Mouse (Mus musculus) E14TG2a.4 (cell line): Measurements from ENCODE around the gene Chaf1b.
A peak's percentile ranks its signal among the peaks of the same experiment; 100 is the strongest.

Experiments used
- H3K27me3 ChIP-seq: 2 replicates; pipeline ENCODE4 v1.6.1; 2014; ENCODE audit warnings: low read length, control low read depth; ENCODE audit not compliant: insufficient read depth
- H3K36me3 ChIP-seq: 2 replicates; pipeline ENCODE4 v1.6.1; 2014; ENCODE audit warnings: low read length, control low read depth; ENCODE audit not compliant: insufficient read depth
- H3K4me1 ChIP-seq: replicated peaks from 2 replicates; pipeline ENCODE4 v1.6.1; 2014; ENCODE audit warnings: low read depth, low read length, control low read depth
- H3K4me3 ChIP-seq: replicated peaks from 2 replicates; pipeline ENCODE4 v1.5.1; 2014; ENCODE audit warnings: mild to moderate bottlenecking, low read length
- H3K9me3 ChIP-seq: 2 replicates; pipeline ENCODE4 v1.6.1; 2014; ENCODE audit warnings: low read length, control low read depth
- CTCF ChIP-seq: conservative IDR thresholded peaks from 2 replicates; pipeline ENCODE4 v1.5.1; 2014; ENCODE audit warnings: low read length
- NANOG ChIP-seq: IDR thresholded peaks from 2 replicates; pipeline ENCODE4 v1.6.1; 2014; ENCODE audit warnings: borderline replicate concordance, low read length, mixed read lengths
- POU5F1 ChIP-seq: IDR thresholded peaks from 2 replicates; pipeline ENCODE4 v1.6.1; 2014; ENCODE audit warnings: low read length, borderline replicate concordance

Chaf1b gene

GRCm38 (mm10) chr16:93884722-93885113 lies 1.0 kb downstream of the Chaf1b start:
- no peak for TF ChIP-seq CTCF
- TF ChIP-seq POU5F1, result no peak
- no peak for TF ChIP-seq NANOG

DNA sequence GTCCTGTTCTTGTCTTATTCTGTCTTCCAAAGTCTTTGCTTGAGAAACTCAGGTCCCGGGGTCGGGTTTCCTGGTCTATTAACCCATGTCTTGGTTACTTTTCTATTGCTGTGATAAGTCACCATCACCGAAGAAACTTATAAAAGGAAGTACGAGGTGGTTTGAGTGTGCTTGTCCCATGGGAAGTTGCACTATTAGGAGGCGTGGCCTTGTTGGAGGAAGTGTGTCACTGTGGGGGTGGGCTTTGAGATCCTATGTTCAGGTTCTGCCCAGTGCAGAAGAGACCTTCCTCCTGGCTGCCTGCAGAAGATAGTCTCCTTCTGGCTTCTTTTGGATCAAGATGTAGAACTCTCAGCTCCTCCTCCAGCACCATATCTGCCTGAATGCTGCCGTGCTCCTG lies 4.8 kb downstream of the Chaf1b start:
- Histone ChIP-seq H3K9me3 (no peaks in the 10 kb centered on the region), H3K4me3 (no peak overlapping the region), H3K27me3 (no peaks in the 10 kb centered on the region), H3K4me1 (peaks cover 67% of the 10 kb centered on the region), H3K36me3 (peaks cover 86% of the 10 kb centered on the region)
- no peak for TF ChIP-seq NANOG
- TF ChIP-seq POU5F1, result no peak
- no peak for TF ChIP-seq CTCF

More at GRCm38 (mm10) chr16:93884722-93885113, 1.0 kb downstream of the Chaf1b start:
- Histone ChIP-seq H3K27me3 (no peaks in the 10 kb centered on the region), H3K9me3 (no peaks in the 10 kb centered on the region), H3K36me3 (peaks cover 49% of the 10 kb centered on the region), H3K4me1 (peaks cover 63% of the 10 kb centered on the region), H3K4me3 (peak overlapping the region; percentile 97)

GRCm38 (mm10) chr16:93890948-93891604 lies 7.4 kb downstream of the Chaf1b start:
- H3K4me3 ChIP-seq, result peak overlapping the region; percentile 48; the same call in 1 of the 2 replicates
- no peak for TF ChIP-seq CTCF
- no peak for TF ChIP-seq POU5F1
- no peak for TF ChIP-seq NANOG
- no peaks in the 10 kb centered on the region for H3K27me3 ChIP-seq
- H3K9me3 ChIP-seq, result no peaks in the 10 kb centered on the region
- peaks cover 48% of the 10 kb centered on the region for H3K4me1 ChIP-seq
- H3K36me3 ChIP-seq, result peaks cover 100% of the 10 kb centered on the region

- no peak overlapping the region for H3K4me3 ChIP-seq
- TF ChIP-seq POU5F1, result no peak
- TF ChIP-seq CTCF, result no peak
- no peak for TF ChIP-seq NANOG
- peaks cover 85% of the 10 kb centered on the region for H3K36me3 ChIP-seq
- H3K4me1 ChIP-seq, result peaks cover 36% of the 10 kb centered on the region
- no peaks in the 10 kb centered on the region for H3K9me3 ChIP-seq
- H3K27me3 ChIP-seq, result no peaks in the 10 kb centered on the region
These were observed 9.6 kb downstream of the Chaf1b start for GRCm38 (mm10) chr16:93893285-93893684.

- H3K36me3 ChIP-seq, result peaks cover 83% of the 10 kb centered on the region
- no peaks in the 10 kb centered on the region for H3K9me3 ChIP-seq
- no peaks in the 10 kb centered on the region for H3K27me3 ChIP-seq
- H3K4me1 ChIP-seq, result peaks cover 64% of the 10 kb centered on the region
- peak overlapping the region; percentile 49; the same call in 1 of the 2 replicates for H3K4me3 ChIP-seq
- TF ChIP-seq NANOG, result no peak
- peak; percentile 50 for TF ChIP-seq CTCF
These were observed 19.3 kb downstream of the Chaf1b start for GRCm38 (mm10) chr16:93903027-93903426.

GRCm38 (mm10) chr16:93906156-93907014 lies 22.7 kb downstream of the Chaf1b start:
- peaks cover 51% of the 10 kb centered on the region for H3K36me3 ChIP-seq

GRCm38 (mm10) chr16:93907761-93908160 lies 24.1 kb downstream of the Chaf1b start:
- Histone ChIP-seq H3K27me3 (no peaks in the 10 kb centered on the region), H3K9me3 (no peaks in the 10 kb centered on the region), H3K4me1 (peaks cover 90% of the 10 kb centered on the region), H3K4me3 (peak overlapping the region; percentile 72), H3K36me3 (peaks cover 37% of the 10 kb centered on the region)
- no peak for TF ChIP-seq CTCF
- no peak for TF ChIP-seq NANOG
- TF ChIP-seq POU5F1, result no peak

More at GRCm38 (mm10) chr16:93906156-93907014, 22.7 kb downstream of the Chaf1b start:
- H3K4me3 ChIP-seq, result peak overlapping the region; percentile 72
- peaks cover 89% of the 10 kb centered on the region for H3K4me1 ChIP-seq
- no peaks in the 10 kb centered on the region for H3K9me3 ChIP-seq
- TF ChIP-seq POU5F1 (no peak), CTCF (peak; percentile 95)
- H3K27me3 ChIP-seq, result no peaks in the 10 kb centered on the region

DNA sequence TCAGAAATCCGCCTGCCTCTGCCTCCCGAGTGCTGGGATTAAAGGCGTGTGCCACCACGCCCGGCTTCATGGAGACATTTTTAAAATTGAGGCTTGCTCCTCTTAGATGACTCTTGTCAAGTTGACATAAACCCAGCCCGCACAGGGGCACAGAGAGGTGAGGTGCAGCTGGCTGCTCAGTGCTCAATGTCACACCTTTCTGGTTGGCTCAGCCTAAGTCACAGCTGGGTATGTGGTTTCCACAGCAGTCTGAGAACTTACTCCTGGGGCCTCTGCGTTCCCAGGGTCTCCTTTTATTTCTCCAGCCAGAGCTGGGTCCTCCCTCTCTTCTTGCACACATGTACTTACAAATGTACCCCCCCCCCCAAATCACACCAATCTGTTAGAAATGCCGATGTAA lies 24.5 kb downstream of the Chaf1b start:
- Histone ChIP-seq H3K4me3 (no peak overlapping the region), H3K9me3 (no peaks in the 10 kb centered on the region)

More for the DNA sequence above, 24.5 kb downstream of the Chaf1b start:
- no peak for TF ChIP-seq CTCF
- TF ChIP-seq POU5F1, result no peak
- no peak for TF ChIP-seq NANOG
- peaks cover 89% of the 10 kb centered on the region for H3K4me1 ChIP-seq
- H3K36me3 ChIP-seq, result peaks cover 33% of the 10 kb centered on the region
- no peaks in the 10 kb centered on the region for H3K27me3 ChIP-seq
